Comparison of ENCODE assay signal across 10 mouse cellular contexts in the genomic region with DNA sequence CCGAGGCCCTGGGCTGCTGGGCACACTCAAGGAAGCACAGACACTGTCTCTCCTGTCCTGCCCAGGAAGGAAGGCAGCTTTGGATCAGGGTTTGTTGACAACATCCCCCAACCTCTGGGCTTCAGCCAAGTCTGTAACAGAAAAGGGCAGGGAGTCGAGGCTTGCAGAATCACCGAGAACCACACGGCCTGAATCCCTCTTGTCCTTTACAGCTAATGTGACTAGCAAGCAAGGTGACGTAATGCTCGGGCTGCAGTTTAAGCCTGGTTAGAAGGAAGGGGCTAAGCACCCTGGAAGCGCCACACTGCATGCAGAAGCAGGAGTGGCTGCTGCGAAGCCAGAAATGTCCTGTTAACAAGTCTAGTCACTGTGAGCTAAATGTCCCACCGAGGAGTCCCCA. TPM values are rescaled to one million over a fixed set of nuclear protein-coding genes. Genes with fewer than 3 reads are reported as not detected.
DNase-seq lines count a peak whose midpoint lies in the region; ATAC-seq lines count a peak whose summit lies in the region.
"Had no signal": no experiment of that assay in that cellular context is flagged by ENCODE, and none has a peak within 500 bp of the region (broad histone marks: within the 10 kb centered on the region; RNA-seq: fewer than 3 reads in every experiment).

No protein-coding gene starts in this region.

- H3K9ac ChIP-seq in heart, embryonic 11.5 days (ENCODE audit: low read depth, low read length) = peak overlapping the region; percentile 43

- peak overlapping the region; percentile 25 for H3K4me2 ChIP-seq in heart, embryonic 11.5 days

- no peaks in the 10 kb centered on the region for H3K27me3 ChIP-seq in heart, embryonic 11.5 days (ENCODE audit: control insufficient read depth, insufficient read depth, low read length)

- intact Hi-C loops in gastrocnemius, postnatal 36 days (cut with DNase I) = no loop called here

- H3K36me3 ChIP-seq in heart, embryonic 11.5 days (ENCODE audit: control insufficient read depth, insufficient read depth, low read length) = no peaks in the 10 kb centered on the region; the same call in 1 of the 2 replicates
- H3K36me3 ChIP-seq in macrophage (ENCODE audit: inconsistent target) = no peaks in the 10 kb centered on the region

- H3K27ac ChIP-seq in heart, embryonic 11.5 days (ENCODE audit: low read depth, low read length) = peak overlapping the region; percentile 83
- peak overlapping the region; percentile 97 for H3K27ac ChIP-seq in macrophage

- H3K9me3 ChIP-seq in heart, embryonic 11.5 days (replicated peaks; ENCODE audit: control insufficient read depth, low read length) = no peaks in the 10 kb centered on the region

- H3K4me1 ChIP-seq in heart, embryonic 11.5 days (ENCODE audit: control insufficient read depth, insufficient read depth, low read length) = peaks cover 90% of the 10 kb centered on the region

- H3K79me2 ChIP-seq in macrophage (ENCODE audit: inconsistent target) = peaks cover 84% of the 10 kb centered on the region

- 30% methylated on average over 9 of the region's 9 CpGs for WGBS in heart, embryonic 11.5 days (ENCODE audit: insufficient replicate concordance)
- WGBS in macrophage (ENCODE audit: missing documents) = 7% methylated on average over 8 of the region's 9 CpGs

- H3K4me3 ChIP-seq in heart, embryonic 11.5 days (ENCODE audit: low read depth, low read length) = no peak overlapping the region
- no peak overlapping the region for H3K4me3 ChIP-seq in macrophage (ENCODE audit: inconsistent target)

- no peak for ATAC-seq in heart, embryonic 11.5 days (replicated peaks; ENCODE audit: insufficient number of reproducible peaks, low FRiP score, low TSS enrichment)

- peak; percentile 38 for DNase-seq in gastrocnemius, postnatal 25 days
- no peak for DNase-seq in gastrocnemius, postnatal 36 days
- peak; percentile 54 for DNase-seq in adrenal gland, postnatal 25 days
- peak; percentile 78 for DNase-seq in kidney, postnatal 10 days
- DNase-seq in urinary bladder, postnatal 25 days (ENCODE audit: low spot score) = no peak
- DNase-seq in spleen, postnatal 10 days (ENCODE audit: low spot score in 2 of 2) = no peak

RNA-seq across cellular contexts. Expression of a gene that starts 8.7 kb away (rescaled TPM):
- total RNA-seq in gastrocnemius, postnatal 25 days (2021) = 1 to 10 TPM; 4.5 to 5.0 TPM
- 1 to 10 TPM; 3.9 to 4.1 TPM for total RNA-seq in gastrocnemius, postnatal 36 days (2021)
- total RNA-seq in adrenal gland, postnatal 25 days (2021) = 45.8 and 49.1 TPM in 2 replicates
- polyA plus RNA-seq in heart, embryonic 11.5 days (2014; fragmentation: Nextera tagmentation; extraction: Ambion mirVana) = 3.4 and 3.6 TPM in 2 replicates
- 100 to 1,000 TPM in 1 of 26 experiments, 10 to 100 TPM in 25; 12.2 to 152 (median 35.2) TPM for total RNA-seq in macrophage (2018; cell fraction: chromatin; rRNA removed)
- 10 to 100 TPM in 14 of 26 experiments, 1 to 10 TPM in 12; 5.1 to 30.7 (median 12.8) TPM for total RNA-seq in macrophage (2018; cell fraction: cytosol; rRNA removed)
- 10 to 100 TPM in 25 of 26 experiments, 1 to 10 TPM in 1; 10.0 to 61.1 (median 26.6) TPM for total RNA-seq in macrophage (2018; cell fraction: nucleus; rRNA removed)
- polyA plus RNA-seq in macrophage (2018) = 8.1 to 15.4 TPM (median 10.2 TPM) in 3 replicates

RNA-seq across cellular contexts. Expression of a gene that starts 16.5 kb away (rescaled TPM):
- not detected for total RNA-seq in gastrocnemius, postnatal 25 days (2021)
- not detected for total RNA-seq in gastrocnemius, postnatal 36 days (2021)
- total RNA-seq in adrenal gland, postnatal 25 days (2021) = not detected in 2 replicates
- 0.26 TPM in 1 of 2 replicates, not detected in the other for polyA plus RNA-seq in heart, embryonic 11.5 days (2014; fragmentation: Nextera tagmentation; extraction: Ambion mirVana)
- 1 to 10 TPM in 2 of 26 experiments, not detected in 24; 1.6 to 2.6 TPM for total RNA-seq in macrophage (2018; cell fraction: chromatin; rRNA removed)
- total RNA-seq in macrophage (2018; cell fraction: cytosol; rRNA removed) = not detected
- not detected for total RNA-seq in macrophage (2018; cell fraction: nucleus; rRNA removed)
- not detected in 3 replicates for polyA plus RNA-seq in macrophage (2018)
- polyA plus RNA-seq: gonadal fat pad, adult 2 months; testis, adult 2 months had no signal

Comparison
In these comparisons a context has a peak if more than half of its experiments do, and no peak if none do; other contexts are left out.
1. DNase-seq: peak in gastrocnemius, postnatal 25 days (single experiment), adrenal gland, postnatal 25 days (single experiment) and kidney, postnatal 10 days (single experiment); none in gastrocnemius, postnatal 36 days (0 of 2), urinary bladder, postnatal 25 days (single experiment) and spleen, postnatal 10 days (0 of 2).